33 mouse cellular contexts compared by ENCODE assay signal in the genomic region with DNA sequence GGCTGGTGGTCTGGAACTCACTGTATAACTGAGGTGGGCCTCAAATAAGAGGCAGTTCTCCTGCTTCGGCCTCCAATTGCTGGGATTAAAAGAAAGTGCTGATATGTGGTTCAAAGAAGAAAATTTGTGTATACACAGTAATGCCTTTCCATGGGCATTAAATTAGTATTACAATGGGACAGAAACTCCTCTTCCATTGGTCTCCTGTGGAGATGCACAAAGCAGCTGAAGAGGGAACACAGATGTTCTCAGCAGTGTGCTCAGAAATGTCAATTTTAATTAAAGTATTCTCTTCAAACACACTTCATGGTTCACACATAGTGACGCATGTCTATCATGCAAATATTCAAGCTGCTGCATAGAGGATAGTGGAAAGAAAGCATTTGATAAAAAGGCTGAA. TPM values are rescaled to one million over a fixed set of nuclear protein-coding genes. Genes with fewer than 3 reads are reported as not detected.
"Had no signal": no experiment of that assay in that cellular context is flagged by ENCODE, and none has a peak within 500 bp of the region (broad histone marks: within the 10 kb centered on the region; RNA-seq: fewer than 3 reads in every experiment).

No protein-coding gene starts in this region.

- H3K9me3 ChIP-seq: heart, embryonic 10.5 days; heart, embryonic 12.5 days; hindbrain, embryonic 15.5 days; kidney, embryonic 15.5 days; limb, embryonic 10.5 days; limb, embryonic 12.5 days; liver, embryonic 12.5 days had no signal

- H3K27ac ChIP-seq: gastrocnemius, adult 2 months; heart, embryonic 10.5 days; hindbrain, embryonic 13.5 days; hindbrain, embryonic 15.5 days; hindbrain, postnatal 0 days; kidney, embryonic 15.5 days; kidney, postnatal 0 days; limb, embryonic 10.5 days; limb, embryonic 12.5 days; liver, embryonic 12.5 days; liver, embryonic 14.5 days had no signal

- H3K36me3 ChIP-seq: heart, embryonic 10.5 days; heart, embryonic 12.5 days; hindbrain, embryonic 13.5 days; hindbrain, embryonic 15.5 days; kidney, embryonic 15.5 days; limb, embryonic 10.5 days; limb, embryonic 12.5 days; liver, embryonic 12.5 days had no signal

- H3K9ac ChIP-seq: heart, embryonic 12.5 days; hindbrain, embryonic 13.5 days; hindbrain, embryonic 15.5 days; kidney, embryonic 15.5 days; limb, embryonic 12.5 days; liver, embryonic 12.5 days; liver, embryonic 14.5 days had no signal

- H3K4me1 ChIP-seq: heart, embryonic 10.5 days; heart, embryonic 12.5 days; hindbrain, embryonic 13.5 days; hindbrain, embryonic 15.5 days; kidney, embryonic 15.5 days; limb, embryonic 10.5 days; limb, embryonic 12.5 days; liver, embryonic 12.5 days had no signal

- H3K4me3 ChIP-seq: gastrocnemius, adult 2 months; heart, embryonic 10.5 days; heart, embryonic 12.5 days; hindbrain, embryonic 13.5 days; hindbrain, embryonic 15.5 days; kidney, embryonic 15.5 days; limb, embryonic 10.5 days; limb, embryonic 12.5 days; liver, embryonic 12.5 days had no signal

- DNase-seq: gastrocnemius, adult 2 months; gastrocnemius, postnatal 10 days; gastrocnemius, postnatal 25 days; heart, adult 18-20 months; heart, postnatal 10 days; heart, postnatal 4 days; kidney, adult 11 months; kidney, adult 2 months; kidney, adult 9 months; kidney, postnatal 14 days; kidney, postnatal 36 days; layer of hippocampus, adult 9-11 months; layer of hippocampus, postnatal 36 days had no signal

RNA-seq across cellular contexts. Expression of a gene that starts 56.4 kb away (rescaled TPM):
- total RNA-seq: gastrocnemius, adult 2 months; gastrocnemius, postnatal 10 days; gastrocnemius, postnatal 25 days; gastrocnemius, postnatal 4 days; granulocyte monocyte progenitor cell, adult 5-6 weeks; heart, adult 18-20 months; heart, postnatal 10 days; heart, postnatal 25 days; heart, postnatal 4 days; liver, adult 2 months had no signal
- polyA plus RNA-seq: heart, embryonic 14.5 days; heart, embryonic 16.5 days; intestine, embryonic 14.5 days; intestine, embryonic 16.5 days; kidney, adult 2 months; kidney, embryonic 15.5 days; kidney, postnatal 0 days; large intestine, adult 2 months; limb, embryonic 10.5 days; limb, embryonic 12.5 days; liver, adult 2 months; liver, embryonic 12.5 days had no signal
